Mouse (Mus musculus) R1 (cell line): Measurements from ENCODE around the gene Eif4a1.
A peak's percentile ranks its signal among the peaks of the same experiment; 100 is the strongest.

ENCODE experiments used
- DNase-seq: peaks from one replicate; pipeline ENCODE4 v3.0.0-alpha.2; 2018; ENCODE audit warnings: low read depth, low spot score

Gene Eif4a1

GRCm38 (mm10) chr11:69699595-69699994 is 27.4 kb upstream of the Eif4a1 start:
- DNase-seq: no peak

- DNase-seq: peak; percentile 91
These were observed 26.4 kb upstream of the Eif4a1 start for GRCm38 (mm10) chr11:69698574-69698973.

- DNase-seq: no peak
These were observed 25.2 kb upstream of the Eif4a1 start for GRCm38 (mm10) chr11:69697396-69697795.

- peak; percentile 49 for DNase-seq
These were observed 23.3 kb upstream of the Eif4a1 start, which contains the start of the genes Tnfsf12 and Tnfsfm13 for GRCm38 (mm10) chr11:69695361-69696181. Gene Tnfsf12, minus strand, starts transcription at chr11:69695849. Gene Tnfsfm13, minus strand, starts transcription at chr11:69696098.

GRCm38 (mm10) chr11:69695046-69695360 is 22.8 kb upstream of the Eif4a1 start:
- no peak for DNase-seq

GRCm38 (mm10) chr11:69693421-69693965 is 21.3 kb upstream of the Eif4a1 start:
- no peak for DNase-seq

- DNase-seq: no peak
These were observed 20.6 kb upstream of the Eif4a1 start for GRCm38 (mm10) chr11:69692863-69693262.

GRCm38 (mm10) chr11:69692196-69692811 is 20.1 kb upstream of the Eif4a1 start:
- no peak for DNase-seq

GRCm38 (mm10) chr11:69689891-69690290 is 17.7 kb upstream of the Eif4a1 start:
- DNase-seq: peak; percentile 75

GRCm38 (mm10) chr11:69687061-69687460 is 14.8 kb upstream of the Eif4a1 start:
- DNase-seq: no peak

- peak; percentile 85 for DNase-seq
These were observed 14.2 kb upstream of the Eif4a1 start for GRCm38 (mm10) chr11:69686377-69686776.

GRCm38 (mm10) chr11:69685526-69686148 is 13.4 kb upstream of the Eif4a1 start, which contains the start of gene Tnfsf13:
Gene Tnfsf13, minus strand, starts transcription at chr11:69685784.
- DNase-seq: no peak

- DNase-seq: no peak
These were observed 12.7 kb upstream of the Eif4a1 start for GRCm38 (mm10) chr11:69684936-69685335.

GRCm38 (mm10) chr11:69684128-69684745 is 12.0 kb upstream of the Eif4a1 start:
- DNase-seq: no peak

GRCm38 (mm10) chr11:69683576-69683975 is 11.4 kb upstream of the Eif4a1 start:
- DNase-seq: no peak

- peak; percentile 95 for DNase-seq
These were observed 10.8 kb upstream of the Eif4a1 start for GRCm38 (mm10) chr11:69682840-69683533.

GRCm38 (mm10) chr11:69682209-69682839 is 10.1 kb upstream of the Eif4a1 start:
- DNase-seq: no peak

GRCm38 (mm10) chr11:69681314-69682208 is 9.3 kb upstream of the Eif4a1 start, which contains the start of gene Senp3:
Gene Senp3, minus strand, starts transcription at chr11:69682084.
- DNase-seq: peak; percentile 97

GRCm38 (mm10) chr11:69680136-69680855 is 8.1 kb upstream of the Eif4a1 start:
- no peak for DNase-seq
